Mouse (Mus musculus): ENCODE results near the gene Fam205a4. TPM values are rescaled to one million over a fixed set of nuclear protein-coding genes. Genes with fewer than 3 reads are reported as not detected.
"Not testable (repeated sequence)": the region's sequence is repeated elsewhere in the genome, so short reads cannot be mapped to it uniquely, and the experiment has no call there.

Gene Fam205a4
- polyA plus RNA-seq (2014; fragmentation: Nextera tagmentation; extraction: Ambion mirVana): 1.7 and 2.5 TPM in 2 replicates

DNA sequence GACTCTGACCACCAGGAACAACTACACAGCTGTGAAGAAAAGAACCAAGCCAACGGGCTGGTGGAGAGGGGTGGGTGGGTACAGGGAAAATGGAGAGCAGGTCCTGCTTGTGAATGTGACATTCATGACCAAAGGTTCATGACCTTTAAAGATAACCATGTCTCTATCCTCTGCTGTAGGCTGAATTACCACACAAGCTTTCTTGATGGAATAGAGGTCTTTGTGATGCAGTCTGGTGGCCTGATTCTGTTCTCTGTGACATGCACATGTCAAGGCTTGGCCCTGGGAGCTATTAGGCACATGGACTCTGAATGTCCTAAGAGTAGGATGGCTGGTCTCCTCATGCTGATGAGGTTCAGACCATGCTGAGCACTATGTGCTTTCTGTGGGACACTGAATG lies at the start of gene Fam205a4:
Fam205a4 (plus strand) TSS at position 301 of the 400 bp plus-strand sequence.
- not testable (repeated sequence) for H3K4me3 ChIP-seq (ENCODE audit: low read depth, low read length); H3K27me3 ChIP-seq (ENCODE audit: control insufficient read depth, insufficient read depth, low read length); H3K4me2 ChIP-seq (ENCODE audit: low read depth, low read length); H3K27ac ChIP-seq (ENCODE audit: low read depth, low read length); ATAC-seq (ENCODE audit: low read depth); H3K9me3 ChIP-seq (ENCODE audit: control insufficient read depth, low read length); H3K9ac ChIP-seq (replicated peaks; ENCODE audit: low read depth, low read length); H3K4me1 ChIP-seq (ENCODE audit: control insufficient read depth, insufficient read depth, low read length); H3K36me3 ChIP-seq (ENCODE audit: control insufficient read depth, insufficient read depth, low read length)
- no CpG with 5 or more reads among the region's 1 CpGs for WGBS

DNA sequence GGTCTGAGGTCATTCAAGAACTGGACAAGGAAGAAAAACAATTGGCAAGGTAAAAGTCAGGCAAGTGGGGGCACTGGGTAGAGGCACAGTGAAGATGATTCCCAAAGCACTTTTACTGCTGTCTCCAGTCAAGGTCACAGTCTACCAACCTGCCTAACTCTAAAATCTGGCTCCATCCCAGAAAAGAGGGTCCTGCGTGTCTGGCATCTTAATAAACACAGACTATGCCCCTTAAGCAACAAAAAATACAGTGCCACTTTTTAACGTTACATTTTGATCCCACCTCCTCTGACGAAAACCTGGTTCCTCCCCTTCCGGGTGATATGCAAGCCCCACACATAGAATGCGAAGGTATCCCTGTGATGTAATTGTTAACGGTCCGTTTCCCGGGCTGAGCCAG lies 24.6 kb upstream of the Fam205a4 start, which contains the start of gene Gm20878:
Gm20878 (plus strand) TSS at position 301 of the 400 bp plus-strand sequence.
- WGBS: no CpG with 5 or more reads among the region's 8 CpGs
- H3K27me3 ChIP-seq (ENCODE audit: control insufficient read depth, insufficient read depth, low read length); H3K4me2 ChIP-seq (ENCODE audit: low read depth, low read length): not testable (repeated sequence)

More for the DNA sequence above, 24.6 kb upstream of the Fam205a4 start, which contains the start of gene Gm20878:
- H3K4me1 ChIP-seq (ENCODE audit: control insufficient read depth, insufficient read depth, low read length); H3K9ac ChIP-seq (replicated peaks; ENCODE audit: low read depth, low read length); ATAC-seq (ENCODE audit: low read depth); H3K4me3 ChIP-seq (ENCODE audit: low read depth, low read length); H3K27ac ChIP-seq (ENCODE audit: low read depth, low read length); H3K36me3 ChIP-seq (ENCODE audit: control insufficient read depth, insufficient read depth, low read length); H3K9me3 ChIP-seq (ENCODE audit: control insufficient read depth, low read length): not testable (repeated sequence)

Other genes with a start within 250 kb of the Fam205a4 start
- gene Dctn3, start 242.9 kb upstream of the Fam205a4 start, polyA plus RNA-seq (2014; fragmentation: Nextera tagmentation; extraction: Ambion mirVana): 259 and 281 TPM in 2 replicates
- 1.4 and 1.8 TPM in 2 replicates for gene Arid3c, start 234.9 kb upstream of the Fam205a4 start, polyA plus RNA-seq (2014; fragmentation: Nextera tagmentation; extraction: Ambion mirVana)
- gene Galt, start 210.8 kb upstream of the Fam205a4 start, polyA plus RNA-seq (2014; fragmentation: Nextera tagmentation; extraction: Ambion mirVana): 42.6 and 53.5 TPM in 2 replicates
- gene Sigmar1, start 209.9 kb upstream of the Fam205a4 start, polyA plus RNA-seq (2014; fragmentation: Nextera tagmentation; extraction: Ambion mirVana): 77.6 and 89.3 TPM in 2 replicates
- gene Ccl27a, start 191.8 kb upstream of the Fam205a4 start, polyA plus RNA-seq (2014; fragmentation: Nextera tagmentation; extraction: Ambion mirVana): 239 and 281 TPM in 2 replicates
- not detected in 2 replicates for gene Gm21541, start 62.4 kb upstream of the Fam205a4 start, polyA plus RNA-seq (2014; fragmentation: Nextera tagmentation; extraction: Ambion mirVana)
- gene Gm20878, start 24.5 kb upstream of the Fam205a4 start, polyA plus RNA-seq (2014; fragmentation: Nextera tagmentation; extraction: Ambion mirVana): 7.2 and 7.5 TPM in 2 replicates
- gene Gm21093, start 68.7 kb downstream of the Fam205a4 start, polyA plus RNA-seq (2014; fragmentation: Nextera tagmentation; extraction: Ambion mirVana): 1.4 and 1.6 TPM in 2 replicates
- not detected in 2 replicates for gene Gm3893, start 125.1 kb downstream of the Fam205a4 start, polyA plus RNA-seq (2014; fragmentation: Nextera tagmentation; extraction: Ambion mirVana)
- gene Gm13304, start 148.8 kb downstream of the Fam205a4 start, polyA plus RNA-seq (2014; fragmentation: Nextera tagmentation; extraction: Ambion mirVana): not detected in 2 replicates
- 3.1 and 3.8 TPM in 2 replicates for gene Gm13306, start 187.4 kb downstream of the Fam205a4 start, polyA plus RNA-seq (2014; fragmentation: Nextera tagmentation; extraction: Ambion mirVana)
- 0.50 TPM in 1 of 2 replicates, not detected in the other for gene Gm13305, start 202.5 kb downstream of the Fam205a4 start, polyA plus RNA-seq (2014; fragmentation: Nextera tagmentation; extraction: Ambion mirVana)